Mouse (Mus musculus): ENCODE data around the gene Arhgef6. TPM values are rescaled to one million over a fixed set of nuclear protein-coding genes. Genes with fewer than 3 reads are reported as not detected.

Arhgef6 gene
- total RNA-seq, 2 experiments from 2014 or later: 50.6 to 51.9 TPM

GRCm38 (mm10) chrX:57200397-57200796 is 138.1 kb downstream of the Arhgef6 start:
- no peak for DNase-seq (ENCODE audit: low spot score in 2 of 2)

GRCm38 (mm10) chrX:57198036-57198435 is 140.5 kb downstream of the Arhgef6 start:
- no peak for DNase-seq (ENCODE audit: low spot score in 2 of 2)

- DNase-seq (ENCODE audit: low spot score in 2 of 2): no peak
Observed at GRCm38 (mm10) chrX:57196319-57196718, 142.2 kb downstream of the Arhgef6 start.

- DNase-seq (ENCODE audit: low spot score in 2 of 2): no peak
Observed at GRCm38 (mm10) chrX:57189335-57189734, 149.2 kb downstream of the Arhgef6 start.

- no peak for DNase-seq (ENCODE audit: low spot score in 2 of 2)
Observed at GRCm38 (mm10) chrX:57187301-57187700, 151.2 kb downstream of the Arhgef6 start.

GRCm38 (mm10) chrX:57183359-57183758 is 155.2 kb downstream of the Arhgef6 start:
- no peak for DNase-seq (ENCODE audit: low spot score in 2 of 2)

- DNase-seq (ENCODE audit: low spot score in 2 of 2): no peak
Observed at GRCm38 (mm10) chrX:57182470-57182869, 156.1 kb downstream of the Arhgef6 start.

Other genes with a start within 250 kb of the Arhgef6 start
- not detected for gene Cd40lg, start 126.6 kb downstream of the Arhgef6 start, total RNA-seq (2021)
- 10 to 100 TPM; 46.1 to 53.9 TPM for gene Rbmx, start 54.3 kb upstream of the Arhgef6 start, total RNA-seq (2021)
- not detected for gene Gm364, start 70.4 kb upstream of the Arhgef6 start, total RNA-seq (2021)
- not detected for gene Gpr101, start 165.0 kb upstream of the Arhgef6 start, total RNA-seq (2021)

All from gastrocnemius, postnatal 4 days (tissue).